Mouse (Mus musculus): ENCODE measurements around the gene Uaca. TPM values are rescaled to one million over a fixed set of nuclear protein-coding genes. Genes with fewer than 3 reads are reported as not detected.

Uaca gene
- polyA plus RNA-seq (2014; fragmentation: Illumina TruSeq; extraction: RNeasy Lipid Tissue Mini Kit (QIAGEN cat#74804); ENCODE audit: low read depth, low replicate concordance) = 38.5 TPM

GRCm38 (mm10) chr9:60794210-60794840 lies at the start of gene Uaca:
Gene Uaca (plus strand): TSS chr9:60794542.

Other genes with a start within 250 kb of the Uaca start
- 4.3 TPM for gene Lrrc49, start 106.4 kb upstream of the Uaca start, polyA plus RNA-seq (2014; fragmentation: Illumina TruSeq; extraction: RNeasy Lipid Tissue Mini Kit (QIAGEN cat#74804); ENCODE audit: low read depth, low replicate concordance)
- 0.71 TPM for gene Larp6, start 81.6 kb upstream of the Uaca start, polyA plus RNA-seq (2014; fragmentation: Illumina TruSeq; extraction: RNeasy Lipid Tissue Mini Kit (QIAGEN cat#74804); ENCODE audit: low read depth, low replicate concordance)

Measured in heart, adult 10 weeks (tissue).